Mouse (Mus musculus) c-Kit-positive CD71-positive TER-119-negative erythroid progenitor cells, embryonic 14.5 days (primary cell): ENCODE measurements around the gene Mast4.
"Not testable (repeated sequence)": the region's sequence is repeated elsewhere in the genome, so short reads cannot be mapped to it uniquely, and the experiment has no call there.

Source experiments
- DNase-seq: peaks from one replicate; pipeline ENCODE4 v3.0.0-alpha.2; 2013; ENCODE audit warnings: low read depth

Mast4 gene

GRCm38 (mm10) chr13:103334392-103334686, at the start of gene Mast4:
TSS of gene Mast4 (minus strand) at chr13:103334497.
- no peak for DNase-seq

- DNase-seq, result no peak
Measured at GRCm38 (mm10) chr13:103374495-103374894, 40.2 kb upstream of the Mast4 start.

- DNase-seq, result no peak
Measured at GRCm38 (mm10) chr13:103369194-103369593, 34.9 kb upstream of the Mast4 start.

GRCm38 (mm10) chr13:103363181-103363580, 28.9 kb upstream of the Mast4 start:
- DNase-seq, result no peak

- DNase-seq, result not testable (repeated sequence)
Measured at GRCm38 (mm10) chr13:103357415-103357814, 23.1 kb upstream of the Mast4 start.

- not testable (repeated sequence) for DNase-seq
Measured at GRCm38 (mm10) chr13:103356909-103357308, 22.6 kb upstream of the Mast4 start.

- no peak for DNase-seq
Measured at GRCm38 (mm10) chr13:103354737-103355136, 20.4 kb upstream of the Mast4 start.

- no peak for DNase-seq
Measured at GRCm38 (mm10) chr13:103344749-103345148, 10.5 kb upstream of the Mast4 start.

- DNase-seq, result no peak
Measured at GRCm38 (mm10) chr13:103344006-103344720, 9.9 kb upstream of the Mast4 start.

- no peak for DNase-seq
Measured at GRCm38 (mm10) chr13:103341031-103341430, 6.7 kb upstream of the Mast4 start.

- no peak for DNase-seq
Measured at GRCm38 (mm10) chr13:103338616-103339015, 4.3 kb upstream of the Mast4 start.

GRCm38 (mm10) chr13:103336237-103336636, 1.9 kb upstream of the Mast4 start:
- DNase-seq, result no peak

- DNase-seq, result no peak
Measured at GRCm38 (mm10) chr13:103334723-103335458, 594 bp upstream of the Mast4 start.

GRCm38 (mm10) chr13:103333601-103334391, 501 bp downstream of the Mast4 start:
- DNase-seq, result no peak

GRCm38 (mm10) chr13:103333153-103333552, 1.1 kb downstream of the Mast4 start:
- no peak for DNase-seq

- no peak for DNase-seq
Measured at GRCm38 (mm10) chr13:103332731-103333130, 1.6 kb downstream of the Mast4 start.

- DNase-seq, result no peak
Measured at GRCm38 (mm10) chr13:103331096-103331495, 3.2 kb downstream of the Mast4 start.

- DNase-seq, result no peak
Measured at GRCm38 (mm10) chr13:103328299-103328698, 6.0 kb downstream of the Mast4 start.

GRCm38 (mm10) chr13:103327843-103328242, 6.5 kb downstream of the Mast4 start:
- DNase-seq, result no peak

GRCm38 (mm10) chr13:103326186-103326585, 8.1 kb downstream of the Mast4 start:
- no peak for DNase-seq

GRCm38 (mm10) chr13:103319881-103320280, 14.4 kb downstream of the Mast4 start:
- no peak for DNase-seq

- no peak for DNase-seq
Measured at GRCm38 (mm10) chr13:103319317-103319716, 15.0 kb downstream of the Mast4 start.
